Mouse (Mus musculus): ENCODE measurements around the gene Slc38a6. TPM values are rescaled to one million over a fixed set of nuclear protein-coding genes. Genes with fewer than 3 reads are reported as not detected.

Gene Slc38a6
- polyA plus RNA-seq (2017; shearing (Covaris generic)), result 3.5 TPM

GRCm38 (mm10) chr12:73286287-73287092 is at the start of gene Slc38a6, which contains the start of gene Trmt5:
Gene Slc38a6 (plus strand): TSS chr12:73286779.
Gene Trmt5 (minus strand): TSS chr12:73286710.

Other genes starting within 250 kb of the Slc38a6 start
- gene Six1, start 232.9 kb upstream of the Slc38a6 start, polyA plus RNA-seq (2017; shearing (Covaris generic)), result not detected
- 0.09 TPM for gene Six4, start 173.3 kb upstream of the Slc38a6 start, polyA plus RNA-seq (2017; shearing (Covaris generic))
- 19.7 TPM for gene Mnat1, start 163.1 kb upstream of the Slc38a6 start, polyA plus RNA-seq (2017; shearing (Covaris generic))
- 8.1 TPM for gene Trmt5, start 69 bp upstream of the Slc38a6 start, polyA plus RNA-seq (2017; shearing (Covaris generic))